Mouse (Mus musculus): ENCODE data around the gene Mmp21. TPM values are rescaled to one million over a fixed set of nuclear protein-coding genes. Genes with fewer than 3 reads are reported as not detected.

Gene Mmp21
- polyA plus RNA-seq, 1 experiment, result not detected

GRCm38 (mm10) chr7:133632476-133632875 lies 47.4 kb downstream of the Mmp21 start:
- H3K9me3 ChIP-seq, result no peaks in the 10 kb centered on the region
- H3K36me3 ChIP-seq (replicated peaks; ENCODE audit: low read length), result no peaks in the 10 kb centered on the region
- peaks cover 10% of the 10 kb centered on the region for H3K27me3 ChIP-seq (replicated peaks)
- H3K4me3 ChIP-seq (replicated peaks), result no peak overlapping the region
- TF ChIP-seq FLI1 (IDR thresholded peaks at IDR 0.05; ENCODE audit: low read length) (no peak), GATA1 (IDR thresholded peaks at IDR 0.05; ENCODE audit: borderline replicate concordance, low read length) (no peak)
- H3K4me1 ChIP-seq, result no peaks in the 10 kb centered on the region; the same call in 1 of the 2 replicates

- no peak overlapping the region for H3K4me3 ChIP-seq (replicated peaks)
- no peaks in the 10 kb centered on the region for H3K36me3 ChIP-seq (replicated peaks; ENCODE audit: low read length)
- peaks cover 17% of the 10 kb centered on the region for H3K27me3 ChIP-seq (replicated peaks)
- TF ChIP-seq FLI1 (IDR thresholded peaks at IDR 0.05; ENCODE audit: low read length) (no peak), GATA1 (IDR thresholded peaks at IDR 0.05; ENCODE audit: borderline replicate concordance, low read length) (no peak)
- H3K9me3 ChIP-seq, result no peaks in the 10 kb centered on the region
- no peaks in the 10 kb centered on the region for H3K4me1 ChIP-seq
Measured at GRCm38 (mm10) chr7:133630821-133631220, 49.0 kb downstream of the Mmp21 start.

GRCm38 (mm10) chr7:133627184-133627936 lies 52.5 kb downstream of the Mmp21 start:
- Histone ChIP-seq H3K4me3 (replicated peaks) (no peak overlapping the region), H3K27me3 (replicated peaks) (peaks cover 36% of the 10 kb centered on the region), H3K36me3 (replicated peaks; ENCODE audit: low read length) (no peaks in the 10 kb centered on the region), H3K4me1 (no peaks in the 10 kb centered on the region), H3K9me3 (no peaks in the 10 kb centered on the region)
- TF ChIP-seq GATA1 (IDR thresholded peaks at IDR 0.05; ENCODE audit: borderline replicate concordance, low read length) (no peak), FLI1 (IDR thresholded peaks at IDR 0.05; ENCODE audit: low read length) (no peak)

Other genes starting within 250 kb of the Mmp21 start
- not detected in 2 replicates for gene Tex36, start 77.9 kb downstream of the Mmp21 start, polyA plus RNA-seq (2012; ENCODE audit: insufficient read depth, low replicate concordance)
- gene Edrf1, start 42.5 kb downstream of the Mmp21 start, polyA plus RNA-seq (2012; ENCODE audit: insufficient read depth, low replicate concordance), result 1.2 TPM in 1 of 2 replicates, not detected in the other
- gene Bccip, start 29.3 kb upstream of the Mmp21 start, polyA plus RNA-seq (2012; ENCODE audit: insufficient read depth, low replicate concordance), result 14.0 and 58.2 TPM in 2 replicates
- gene Uros, start 30.0 kb upstream of the Mmp21 start, polyA plus RNA-seq (2012; ENCODE audit: insufficient read depth, low replicate concordance), result 1.6 TPM in 1 of 2 replicates, not detected in the other
- gene Fank1, start 96.8 kb upstream of the Mmp21 start, polyA plus RNA-seq (2012; ENCODE audit: insufficient read depth, low replicate concordance), result not detected in 2 replicates
- gene Dhx32, start 102.7 kb upstream of the Mmp21 start, polyA plus RNA-seq (2012; ENCODE audit: insufficient read depth, low replicate concordance), result 1.7 TPM in 2 replicates

Data from megakaryocyte, embryonic 14.5 days (primary cell).